ENCODE assay signal across 18 mouse cellular contexts in genomic region chr5:121962974-121963373, GRCm38 (mm10).
"Had no signal": no experiment of that assay in that cellular context is flagged by ENCODE, and none has a peak within 500 bp of the region (broad histone marks: within the 10 kb centered on the region; RNA-seq: fewer than 3 reads in every experiment).

No protein-coding gene starts in this region.

- H3K9ac ChIP-seq: limb, embryonic 13.5 days; liver, embryonic 13.5 days; lung, embryonic 14.5 days; midbrain, embryonic 12.5 days; midbrain, embryonic 15.5 days; neural tube, embryonic 12.5 days; neural tube, embryonic 15.5 days had no signal

- H3K4me3 ChIP-seq: limb, embryonic 10.5 days; limb, embryonic 13.5 days; liver, embryonic 13.5 days; midbrain, embryonic 12.5 days; midbrain, embryonic 15.5 days; neural tube, embryonic 12.5 days; neural tube, embryonic 15.5 days had no signal

- H3K27ac ChIP-seq: limb, embryonic 10.5 days; limb, embryonic 13.5 days; liver, embryonic 13.5 days; macrophage; midbrain, embryonic 12.5 days; midbrain, embryonic 15.5 days; neural tube, embryonic 12.5 days; neural tube, embryonic 15.5 days had no signal

- H3K36me3 ChIP-seq: limb, embryonic 10.5 days; limb, embryonic 13.5 days; liver, embryonic 13.5 days; midbrain, embryonic 12.5 days; midbrain, embryonic 15.5 days; neural tube, embryonic 12.5 days; neural tube, embryonic 15.5 days had no signal

- H3K27me3 ChIP-seq: midbrain, embryonic 12.5 days; midbrain, embryonic 15.5 days; neural tube, embryonic 12.5 days had no signal

- DNase-seq: kidney, adult 18-20 months; kidney, adult 9 months; kidney, postnatal 14 days; kidney, postnatal 4 days; liver, embryonic 13.5 days; lung, embryonic 14.5 days; thymus, adult 2 months; thymus, postnatal 14 days; thymus, postnatal 4 days had no signal

- H3K9me3 ChIP-seq: limb, embryonic 10.5 days; limb, embryonic 13.5 days; liver, embryonic 13.5 days; midbrain, embryonic 12.5 days; midbrain, embryonic 15.5 days; neural tube, embryonic 12.5 days; neural tube, embryonic 15.5 days had no signal

- ATAC-seq: intestine, embryonic 16.5 days; lung, postnatal 0 days; midbrain, embryonic 15.5 days had no signal

- H3K4me2 ChIP-seq: limb, embryonic 13.5 days; liver, embryonic 13.5 days; lung, embryonic 14.5 days; midbrain, embryonic 12.5 days; midbrain, embryonic 15.5 days; neural tube, embryonic 12.5 days; neural tube, embryonic 15.5 days had no signal
